ENCODE assay signal across 8 mouse cellular contexts in genomic region chr13:48497693-48498221, GRCm38 (mm10). TPM values are rescaled to one million over a fixed set of nuclear protein-coding genes. Genes with fewer than 3 reads are reported as not detected.
DNase-seq lines count a peak whose midpoint lies in the region; ATAC-seq lines count a peak whose summit lies in the region.

No protein-coding gene starts in this region.

- no peaks in the 10 kb centered on the region for H3K27me3 ChIP-seq in midbrain, embryonic 13.5 days
- H3K27me3 ChIP-seq in stomach, embryonic 16.5 days (ENCODE audit: control insufficient read depth, insufficient read depth, low read length), result no peaks in the 10 kb centered on the region

- no peak overlapping the region for H3K9ac ChIP-seq in midbrain, embryonic 13.5 days (replicated peaks)
- no peak overlapping the region for H3K9ac ChIP-seq in stomach, embryonic 16.5 days (ENCODE audit: low read length)

- peak; percentile 99 for ATAC-seq in midbrain, embryonic 13.5 days
- ATAC-seq in stomach, embryonic 16.5 days (ENCODE audit: insufficient read depth, low FRiP score), result peak; percentile 56; the same call in 1 of the 2 replicates

- 0 out of 2 replicates have a peak, but pooled peaks cover 2% of the 10 kb centered on the region for H3K9me3 ChIP-seq in midbrain, embryonic 13.5 days
- 0 out of 2 replicates have a peak, but pooled peaks cover 2% of the 10 kb centered on the region for H3K9me3 ChIP-seq in stomach, embryonic 16.5 days (replicated peaks; ENCODE audit: control insufficient read depth, low read length)

- H3K36me3 ChIP-seq in midbrain, embryonic 13.5 days, result peaks cover 33% of the 10 kb centered on the region
- peaks cover 3% of the 10 kb centered on the region; the same call in 1 of the 2 replicates for H3K36me3 ChIP-seq in stomach, embryonic 16.5 days (ENCODE audit: control insufficient read depth, insufficient read depth, low read length)

- peak overlapping the region; percentile 44 for H3K27ac ChIP-seq in midbrain, embryonic 13.5 days
- H3K27ac ChIP-seq in stomach, embryonic 16.5 days (ENCODE audit: low read length), result no peak overlapping the region

- peak; percentile 72 to 77 for DNase-seq in B cell, adult 2 months
- DNase-seq in adrenal gland, adult 18-20 months (ENCODE audit: low spot score in 2 of 2), result peak; percentile 58 to 68
- DNase-seq in embryo, embryonic 11 days, result peak; percentile 82
- DNase-seq in heart, adult 18-20 months, result peak; percentile 16 to 77
- peak; percentile 67 for DNase-seq in kidney, adult 18-20 months
- DNase-seq in left cerebral cortex, postnatal 36 days (ENCODE audit: low spot score in 2 of 2), result peak; percentile 67 to 75

- peaks cover 15% of the 10 kb centered on the region for H3K4me1 ChIP-seq in midbrain, embryonic 13.5 days (replicated peaks)
- H3K4me1 ChIP-seq in stomach, embryonic 16.5 days (ENCODE audit: control insufficient read depth, insufficient read depth, low read length), result no peaks in the 10 kb centered on the region

- intact Hi-C loops in left cerebral cortex, postnatal 36 days (cut with DNase I), result no loop called here

- peak overlapping the region; percentile 49 for H3K4me2 ChIP-seq in midbrain, embryonic 13.5 days (replicated peaks)
- H3K4me2 ChIP-seq in stomach, embryonic 16.5 days (ENCODE audit: low read depth, low read length), result no peak overlapping the region

- 4% methylated on average over 15 of the region's 15 CpGs for WGBS in midbrain, embryonic 13.5 days
- 30% methylated on average over 15 of the region's 15 CpGs for WGBS in stomach, embryonic 16.5 days

- H3K4me3 ChIP-seq in midbrain, embryonic 13.5 days (replicated peaks), result peak overlapping the region; percentile 39
- H3K4me3 ChIP-seq in stomach, embryonic 16.5 days (replicated peaks; ENCODE audit: low read length), result no peak overlapping the region

RNA-seq across cellular contexts. Expression of gene Zfp169, which starts 15.5 kb away (rescaled TPM):
- 1 to 10 TPM; 7.2 to 7.4 TPM for total RNA-seq in adrenal gland, adult 18-20 months (2021)
- total RNA-seq in heart, adult 18-20 months (2021), result 1 to 10 TPM; 4.2 to 6.5 TPM
- 10 to 100 TPM; 19.3 to 27.6 TPM for total RNA-seq in left cerebral cortex, postnatal 36 days (2021)
- 4.9 and 5.2 TPM in 2 replicates for polyA plus RNA-seq in midbrain, embryonic 13.5 days (2015; fragmentation: Nextera tagmentation; extraction: Ambion mirVana)
- polyA plus RNA-seq in stomach, embryonic 16.5 days (2015; fragmentation: Nextera tagmentation; extraction: Ambion mirVana), result 3.1 and 4.5 TPM in 2 replicates

RNA-seq across cellular contexts. Expression of gene A830005F24Rik, which starts 15.6 kb away (rescaled TPM):
- total RNA-seq in adrenal gland, adult 18-20 months (2021), result not detected
- not detected for total RNA-seq in heart, adult 18-20 months (2021)
- 1 to 10 TPM; 1.8 to 2.0 TPM for total RNA-seq in left cerebral cortex, postnatal 36 days (2021)
- 2.8 and 4.1 TPM in 2 replicates for polyA plus RNA-seq in midbrain, embryonic 13.5 days (2015; fragmentation: Nextera tagmentation; extraction: Ambion mirVana)
- 0.40 and 0.76 TPM in 2 replicates for polyA plus RNA-seq in stomach, embryonic 16.5 days (2015; fragmentation: Nextera tagmentation; extraction: Ambion mirVana)
